Mouse (Mus musculus): ENCODE results near the gene Tubb5. TPM values are rescaled to one million over a fixed set of nuclear protein-coding genes. Genes with fewer than 3 reads are reported as not detected.
A peak's percentile ranks its signal among the peaks of the same experiment; 100 is the strongest.

The Tubb5 gene
- polyA plus RNA-seq, 1 experiment from 2014 or later, result 240 TPM

GRCm38 (mm10) chr17:35861198-35861857, 23.2 kb upstream of the Tubb5 start, which contains the start of gene Nrm:
Nrm (plus strand) TSS chr17:35861318.
- H3K9me3 ChIP-seq (ENCODE audit: control insufficient read depth), result no peaks in the 10 kb centered on the region
- no peaks in the 10 kb centered on the region for H3K27me3 ChIP-seq (replicated peaks; ENCODE audit: control insufficient read depth, insufficient read depth, low read length)
- H3K36me3 ChIP-seq (ENCODE audit: control insufficient read depth, insufficient read depth), result peaks cover 9% of the 10 kb centered on the region; the same call in 1 of the 2 replicates
- peak; percentile 90 for ATAC-seq
- H3K27ac ChIP-seq (ENCODE audit: low read depth, low read length), result peak within 1 kb of the TSS; percentile 50; the same call in 1 of the 2 replicates
- TF ChIP-seq CTCF (IDR thresholded peaks at IDR 0.05; ENCODE audit: low read depth), result peak; percentile 74
- peak within 1 kb of the TSS; percentile 81 for H3K4me2 ChIP-seq (replicated peaks; ENCODE audit: low read depth)
- H3K9ac ChIP-seq (ENCODE audit: low read depth, low read length), result peak within 1 kb of the TSS; percentile 53
- H3K4me1 ChIP-seq (replicated peaks; ENCODE audit: control insufficient read depth, insufficient read depth, low read length), result no peaks in the 10 kb centered on the region
- H3K4me3 ChIP-seq (ENCODE audit: low read depth, low read length), result peak within 1 kb of the TSS; percentile 73
- under 1% methylated on average over 47 of the region's 47 CpGs for WGBS

DNA sequence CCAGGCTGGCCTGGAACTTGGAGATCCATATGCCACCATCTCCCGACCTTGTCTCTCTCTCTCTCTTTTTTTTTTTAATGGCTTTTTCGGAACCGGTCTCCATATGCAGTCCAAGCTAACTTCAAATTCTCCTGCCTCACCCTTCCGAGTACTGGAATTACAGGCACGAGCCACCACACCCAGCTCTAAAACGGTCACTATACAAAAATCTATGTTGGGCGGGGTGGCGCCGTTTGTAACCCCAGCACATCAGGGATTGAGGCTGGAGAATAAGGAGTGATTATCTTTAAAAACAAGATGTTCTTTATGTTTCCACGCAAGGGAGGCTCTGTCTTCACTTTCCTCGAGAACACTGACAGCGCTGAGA, 22.7 kb upstream of the Tubb5 start:
- no peak for ATAC-seq
- Histone ChIP-seq H3K9me3 (ENCODE audit: control insufficient read depth) (no peaks in the 10 kb centered on the region), H3K4me2 (replicated peaks; ENCODE audit: low read depth) (peak overlapping the region; percentile 81), H3K27ac (ENCODE audit: low read depth, low read length) (no peak overlapping the region), H3K36me3 (ENCODE audit: control insufficient read depth, insufficient read depth) (peaks cover 9% of the 10 kb centered on the region; the same call in 1 of the 2 replicates), H3K9ac (ENCODE audit: low read depth, low read length) (peak overlapping the region; percentile 53), H3K27me3 (replicated peaks; ENCODE audit: control insufficient read depth, insufficient read depth, low read length) (no peaks in the 10 kb centered on the region), H3K4me3 (ENCODE audit: low read depth, low read length) (peak overlapping the region; percentile 73), H3K4me1 (replicated peaks; ENCODE audit: control insufficient read depth, insufficient read depth, low read length) (no peaks in the 10 kb centered on the region)
- 6% methylated on average over 12 of the region's 12 CpGs for WGBS
- TF ChIP-seq CTCF (IDR thresholded peaks at IDR 0.05; ENCODE audit: low read depth), result no peak

DNA sequence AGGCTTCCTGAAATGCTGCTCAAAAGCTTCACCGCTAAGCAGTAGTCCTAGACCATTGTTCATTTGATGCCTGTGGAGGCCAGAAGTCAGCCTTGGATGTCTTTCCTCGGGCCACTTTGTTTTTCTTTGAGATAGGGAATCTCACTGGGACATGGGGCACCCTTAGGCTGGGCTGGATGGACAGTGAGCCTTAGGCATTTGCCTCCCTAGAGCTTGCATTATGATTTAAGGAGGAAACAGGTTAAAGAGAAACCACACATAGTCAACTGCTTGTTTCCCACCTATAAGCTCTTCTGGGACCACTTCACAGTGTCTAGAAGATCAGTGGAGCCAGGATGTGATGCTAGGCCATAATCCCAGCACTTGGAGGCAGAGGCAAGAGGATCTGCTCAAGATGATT, 21.7 kb upstream of the Tubb5 start:
- Histone ChIP-seq H3K4me3 (ENCODE audit: low read depth, low read length) (no peak overlapping the region), H3K9ac (ENCODE audit: low read depth, low read length) (no peak overlapping the region), H3K27ac (ENCODE audit: low read depth, low read length) (no peak overlapping the region), H3K36me3 (ENCODE audit: control insufficient read depth, insufficient read depth) (peaks cover 11% of the 10 kb centered on the region), H3K27me3 (replicated peaks; ENCODE audit: control insufficient read depth, insufficient read depth, low read length) (no peaks in the 10 kb centered on the region), H3K4me1 (replicated peaks; ENCODE audit: control insufficient read depth, insufficient read depth, low read length) (no peaks in the 10 kb centered on the region), H3K9me3 (ENCODE audit: control insufficient read depth) (no peaks in the 10 kb centered on the region), H3K4me2 (replicated peaks; ENCODE audit: low read depth) (no peak overlapping the region)
- TF ChIP-seq CTCF (IDR thresholded peaks at IDR 0.05; ENCODE audit: low read depth), result no peak
- 56% methylated on average over 2 of the region's 2 CpGs for WGBS
- ATAC-seq, result no peak

DNA sequence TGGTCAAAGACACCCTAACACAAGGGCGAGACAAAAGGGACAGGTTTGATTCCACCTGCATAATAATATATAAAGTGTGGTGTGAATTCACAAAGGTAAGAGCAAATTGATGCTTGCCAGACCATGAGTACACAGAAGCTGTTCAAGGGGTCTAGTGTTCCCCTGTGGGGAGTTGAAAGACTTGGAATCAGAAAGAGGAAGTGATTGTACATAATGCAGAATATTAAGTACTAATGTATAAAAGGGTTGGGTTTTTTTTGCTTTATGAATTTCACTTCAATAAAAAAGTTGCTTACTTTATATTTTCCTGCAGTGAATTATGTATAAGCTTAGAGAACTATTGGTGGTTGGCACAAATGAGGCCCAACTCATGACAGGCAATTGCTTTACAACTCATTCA, 21.3 kb upstream of the Tubb5 start:
- no peaks in the 10 kb centered on the region for H3K9me3 ChIP-seq (ENCODE audit: control insufficient read depth)
- 86% methylated on average over 1 of the region's 1 CpGs for WGBS
- H3K4me1 ChIP-seq (replicated peaks; ENCODE audit: control insufficient read depth, insufficient read depth, low read length), result no peaks in the 10 kb centered on the region
- TF ChIP-seq CTCF (IDR thresholded peaks at IDR 0.05; ENCODE audit: low read depth), result no peak
- no peak overlapping the region for H3K27ac ChIP-seq (ENCODE audit: low read depth, low read length)
- H3K4me3 ChIP-seq (ENCODE audit: low read depth, low read length), result no peak overlapping the region
- H3K36me3 ChIP-seq (ENCODE audit: control insufficient read depth, insufficient read depth), result peaks cover 16% of the 10 kb centered on the region
- no peak for ATAC-seq
- no peak overlapping the region for H3K4me2 ChIP-seq (replicated peaks; ENCODE audit: low read depth)
- H3K27me3 ChIP-seq (replicated peaks; ENCODE audit: control insufficient read depth, insufficient read depth, low read length), result no peaks in the 10 kb centered on the region
- no peak overlapping the region for H3K9ac ChIP-seq (ENCODE audit: low read depth, low read length)

DNA sequence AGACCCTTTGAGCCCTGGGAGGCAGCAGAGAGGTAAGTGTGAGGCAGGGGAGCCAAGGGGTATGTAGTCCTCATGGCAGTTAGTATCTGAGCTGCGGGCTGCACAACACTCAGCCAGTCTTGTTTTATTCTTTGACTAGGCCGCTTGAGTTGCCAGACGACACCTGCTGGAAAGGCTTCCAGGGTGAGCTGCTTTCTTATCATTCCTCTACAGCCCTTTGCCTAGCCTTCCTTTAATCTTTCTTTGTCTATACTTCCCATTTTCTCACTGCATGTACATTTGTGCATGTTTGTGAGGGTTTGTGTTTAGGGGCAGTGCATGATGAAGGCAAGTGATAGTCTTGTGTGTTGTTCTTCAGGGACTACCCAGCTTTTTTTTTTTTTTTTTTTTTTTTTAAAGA, 12.9 kb upstream of the Tubb5 start:
- H3K36me3 ChIP-seq (ENCODE audit: control insufficient read depth, insufficient read depth), result peaks cover 83% of the 10 kb centered on the region
- no peak for ATAC-seq
- TF ChIP-seq CTCF (IDR thresholded peaks at IDR 0.05; ENCODE audit: low read depth), result no peak
- 86% methylated on average over 3 of the region's 3 CpGs for WGBS
- no peak overlapping the region for H3K9ac ChIP-seq (ENCODE audit: low read depth, low read length)
- no peaks in the 10 kb centered on the region for H3K9me3 ChIP-seq (ENCODE audit: control insufficient read depth)
- H3K4me1 ChIP-seq (replicated peaks; ENCODE audit: control insufficient read depth, insufficient read depth, low read length), result no peaks in the 10 kb centered on the region
- no peak overlapping the region for H3K4me2 ChIP-seq (replicated peaks; ENCODE audit: low read depth)
- no peak overlapping the region; the same call in 1 of the 2 replicates for H3K27ac ChIP-seq (ENCODE audit: low read depth, low read length)
- H3K27me3 ChIP-seq (replicated peaks; ENCODE audit: control insufficient read depth, insufficient read depth, low read length), result no peaks in the 10 kb centered on the region
- H3K4me3 ChIP-seq (ENCODE audit: low read depth, low read length), result no peak overlapping the region

DNA sequence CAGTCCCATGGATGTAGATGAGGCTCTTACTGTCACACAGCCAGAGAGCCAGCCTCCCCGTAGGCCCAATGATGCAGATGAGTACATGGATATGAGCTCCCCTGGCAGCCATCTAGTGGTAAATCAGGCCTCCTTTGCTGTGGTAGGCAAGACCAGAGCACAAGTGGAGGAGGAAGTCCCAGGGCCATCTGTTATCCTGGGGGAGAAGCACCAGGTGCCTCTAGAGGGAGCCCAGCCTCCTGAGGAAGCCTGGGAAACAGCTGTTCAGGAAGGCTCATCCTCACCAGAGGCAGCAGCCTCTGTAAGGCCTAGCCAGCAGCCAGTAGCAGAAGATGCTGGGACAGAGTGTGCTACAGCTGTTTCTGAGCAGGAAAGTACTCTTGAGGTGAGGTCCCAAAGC, 10.0 kb upstream of the Tubb5 start:
- no peaks in the 10 kb centered on the region for H3K9me3 ChIP-seq (ENCODE audit: control insufficient read depth)
- H3K4me1 ChIP-seq (replicated peaks; ENCODE audit: control insufficient read depth, insufficient read depth, low read length), result no peaks in the 10 kb centered on the region
- H3K27ac ChIP-seq (ENCODE audit: low read depth, low read length), result no peak overlapping the region
- H3K9ac ChIP-seq (ENCODE audit: low read depth, low read length), result no peak overlapping the region
- TF ChIP-seq CTCF (IDR thresholded peaks at IDR 0.05; ENCODE audit: low read depth), result peak; percentile 65
- H3K4me3 ChIP-seq (ENCODE audit: low read depth, low read length), result no peak overlapping the region
- H3K36me3 ChIP-seq (ENCODE audit: control insufficient read depth, insufficient read depth), result peaks cover 68% of the 10 kb centered on the region
- 56% methylated on average over 1 of the region's 1 CpGs for WGBS
- ATAC-seq, result peak; percentile 48
- H3K4me2 ChIP-seq (replicated peaks; ENCODE audit: low read depth), result no peak overlapping the region
- H3K27me3 ChIP-seq (replicated peaks; ENCODE audit: control insufficient read depth, insufficient read depth, low read length), result no peaks in the 10 kb centered on the region

Data from intestine, postnatal 0 days (tissue).